Mouse (Mus musculus) C2C12 (cell line): ENCODE measurements around the gene Ccl20.

Source experiments
- CEBPB ChIP-seq: IDR thresholded peaks from one replicate; pipeline ENCODE4 v1.6.1; 2011; ENCODE audit warnings: low read depth, mild to moderate bottlenecking, control low read depth, moderate library complexity
- CTCF ChIP-seq: IDR thresholded peaks from one replicate; pipeline ENCODE4 v1.5.1; 2011; ENCODE audit not compliant: control insufficient read depth, insufficient read depth, insufficient read length
- MAX ChIP-seq: IDR thresholded peaks from one replicate; pipeline ENCODE4 v1.6.1; 2011; ENCODE audit warnings: mild to moderate bottlenecking, control low read depth

DNA sequence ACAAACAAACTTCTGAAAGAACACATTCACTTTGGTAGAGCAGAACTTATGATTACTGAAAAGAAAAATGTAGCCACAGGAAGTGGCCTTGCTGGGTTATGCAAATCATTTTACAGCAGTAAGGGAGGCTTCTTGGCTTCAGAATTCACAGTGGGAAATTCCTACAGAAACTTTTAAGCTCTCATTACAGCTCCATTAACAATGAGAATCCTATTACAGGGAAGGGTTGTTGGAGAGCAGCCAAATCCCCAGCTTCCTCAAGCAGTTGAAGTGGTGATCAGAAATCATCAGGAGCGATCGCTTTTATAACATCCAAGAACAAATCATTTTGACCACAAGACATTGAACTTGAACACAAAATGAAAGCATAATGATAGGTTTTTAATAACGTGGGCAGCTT lies 14.7 kb upstream of the Ccl20 start:
- TF ChIP-seq CTCF = no peak
- TF ChIP-seq MAX = no peak
- no peak for TF ChIP-seq CEBPB
